Mouse (Mus musculus) lung, postnatal 0 days (tissue): Measurements from ENCODE around the gene Itga9.

ENCODE experiments used
- CTCF ChIP-seq: IDR thresholded peaks from 2 replicates; pipeline ENCODE4 v1.5.1; 2016; ENCODE audit warnings: antibody characterized with exemption, mild to moderate bottlenecking
- EP300 ChIP-seq: IDR thresholded peaks from 2 replicates; pipeline ENCODE4 v1.6.1; 2016; ENCODE audit warnings: antibody characterized with exemption, mild to moderate bottlenecking, control low read depth

DNA sequence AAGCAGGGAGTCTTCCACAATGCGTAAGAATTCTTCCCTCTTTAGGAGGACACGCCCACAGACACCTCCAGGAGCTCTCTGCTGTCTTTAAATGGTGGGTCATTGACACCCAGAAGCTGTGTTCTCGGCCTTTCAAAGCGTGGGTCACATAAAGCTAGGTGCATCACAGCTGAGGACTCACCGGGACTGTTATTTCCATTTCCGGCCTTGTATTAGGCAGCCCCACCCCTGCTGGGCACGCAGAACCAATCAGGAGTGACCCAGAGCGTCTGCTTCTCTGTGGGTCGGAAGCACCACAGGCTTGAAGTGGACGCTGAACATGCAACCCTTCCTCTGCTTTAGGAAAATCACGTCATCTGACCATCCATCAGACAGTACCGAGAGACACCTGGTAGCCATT lies 255.7 kb downstream of the Itga9 start:
- TF ChIP-seq CTCF (no peak), EP300 (no peak)
